Mouse (Mus musculus) stomach, postnatal 0 days (tissue): ENCODE measurements at regions not wholly inside any gene's neighbourhood (a gene's known extent, or its start where the extent isn't known, plus 50 kb on each side); places are given as distances from the start of the nearest gene placed in this dataset.

Source experiments
- CTCF ChIP-seq: IDR thresholded peaks from 2 replicates; pipeline ENCODE4 v1.5.1; 2016; ENCODE audit warnings: antibody characterized with exemption, low read depth, mild to moderate bottlenecking, moderate library complexity
- EP300 ChIP-seq: optimal IDR thresholded peaks from 2 replicates; pipeline ENCODE3; 2016; ENCODE audit warnings: antibody characterized with exemption

DNA sequence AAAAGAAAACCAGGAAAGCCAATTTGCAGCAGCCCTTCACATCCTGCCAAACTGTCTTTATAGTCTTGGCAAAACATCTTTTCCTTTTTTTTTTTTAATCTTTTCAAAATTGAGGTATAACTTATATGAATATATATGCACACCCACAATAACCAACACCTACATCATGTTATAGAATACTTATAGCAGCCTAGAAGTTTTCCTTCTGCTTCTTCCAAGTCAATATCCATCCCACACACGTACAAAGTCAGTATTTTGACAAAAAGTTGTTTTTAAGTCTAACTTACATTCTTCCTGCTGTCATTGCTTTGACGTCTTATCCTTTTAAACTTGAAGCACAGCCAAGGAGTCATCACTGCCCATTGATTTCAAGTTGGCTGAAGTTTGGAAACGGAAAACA lies 80.6 kb upstream of the Olfr266 start:
- TF ChIP-seq CTCF (no peak), EP300 (no peak)
